Mouse (Mus musculus): ENCODE measurements around the gene Nsun7. TPM values are rescaled to one million over a fixed set of nuclear protein-coding genes. Genes with fewer than 3 reads are reported as not detected.
A peak's percentile ranks its signal among the peaks of the same experiment; 100 is the strongest.

Gene Nsun7
- polyA plus RNA-seq, 1 experiment from 2014 or later: 1.2 TPM

DNA sequence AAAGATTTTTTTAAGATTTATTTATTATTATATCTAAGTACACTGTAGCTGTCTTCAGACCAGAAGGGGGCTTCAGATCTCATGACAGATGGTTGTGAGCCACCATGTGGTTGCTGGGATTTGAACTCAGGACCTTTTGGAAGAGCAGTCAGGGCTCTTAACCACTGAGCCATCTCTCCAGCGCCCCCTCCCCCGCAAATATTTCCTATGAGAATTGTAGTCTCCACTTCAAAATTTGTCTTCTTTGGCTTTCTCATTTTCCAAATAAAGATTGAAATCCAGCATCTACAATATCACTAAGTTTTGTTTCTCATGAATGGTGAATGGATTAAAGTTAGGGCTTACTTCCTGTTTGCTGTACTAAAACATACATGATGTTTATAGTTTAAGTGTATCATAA, 2.8 kb downstream of the Nsun7 start:
- H3K4me1 ChIP-seq (replicated peaks; ENCODE audit: control insufficient read depth, insufficient read depth, low read length): no peaks in the 10 kb centered on the region
- no peak overlapping the region for H3K4me2 ChIP-seq (replicated peaks; ENCODE audit: low read depth, low read length)
- H3K36me3 ChIP-seq (ENCODE audit: control insufficient read depth, insufficient read depth, low read length): no peaks in the 10 kb centered on the region
- WGBS: 76% methylated on average over 2 of the region's 2 CpGs
- no peaks in the 10 kb centered on the region for H3K9me3 ChIP-seq (ENCODE audit: control insufficient read depth, low read length)
- no peaks in the 10 kb centered on the region; the same call in 1 of the 2 replicates for H3K27me3 ChIP-seq (ENCODE audit: control insufficient read depth, insufficient read depth, low read length)
- DNase-seq (ENCODE audit: low spot score): no peak
- no peak overlapping the region for H3K9ac ChIP-seq (ENCODE audit: low read depth, low read length)
- ATAC-seq (ENCODE audit: low FRiP score): no peak
- no peak overlapping the region for H3K4me3 ChIP-seq (ENCODE audit: low read depth, low read length)
- H3K27ac ChIP-seq (ENCODE audit: low read depth, low read length): no peak overlapping the region

DNA sequence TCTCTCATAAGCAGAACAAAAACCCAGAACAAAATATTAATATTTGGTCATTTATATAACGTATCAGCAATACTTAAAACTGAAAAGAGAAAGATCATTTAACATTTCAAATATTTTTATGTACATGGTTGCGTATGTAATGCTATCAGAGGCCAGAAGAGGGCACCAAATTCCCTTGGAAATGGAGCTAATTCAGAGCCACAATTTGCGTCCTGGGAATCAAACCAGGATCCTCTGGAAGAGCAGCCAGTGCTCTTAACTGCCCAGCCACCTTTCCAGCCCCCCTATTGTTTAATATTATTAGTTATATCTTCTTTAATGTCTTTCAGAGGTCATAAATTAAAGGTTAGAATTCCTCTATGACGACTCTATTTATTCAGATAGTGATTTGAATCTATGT, 3.7 kb downstream of the Nsun7 start:
- Histone ChIP-seq H3K27ac (ENCODE audit: low read depth, low read length) (no peak overlapping the region), H3K27me3 (ENCODE audit: control insufficient read depth, insufficient read depth, low read length) (no peaks in the 10 kb centered on the region; the same call in 1 of the 2 replicates), H3K9ac (ENCODE audit: low read depth, low read length) (no peak overlapping the region), H3K36me3 (ENCODE audit: control insufficient read depth, insufficient read depth, low read length) (no peaks in the 10 kb centered on the region), H3K4me1 (replicated peaks; ENCODE audit: control insufficient read depth, insufficient read depth, low read length) (no peaks in the 10 kb centered on the region), H3K9me3 (ENCODE audit: control insufficient read depth, low read length) (no peaks in the 10 kb centered on the region), H3K4me2 (replicated peaks; ENCODE audit: low read depth, low read length) (no peak overlapping the region), H3K4me3 (ENCODE audit: low read depth, low read length) (no peak overlapping the region)
- no peak for ATAC-seq (ENCODE audit: low FRiP score)
- 35% methylated on average over 4 of the region's 4 CpGs for WGBS
- peak; percentile 76 for DNase-seq (ENCODE audit: low spot score)

DNA sequence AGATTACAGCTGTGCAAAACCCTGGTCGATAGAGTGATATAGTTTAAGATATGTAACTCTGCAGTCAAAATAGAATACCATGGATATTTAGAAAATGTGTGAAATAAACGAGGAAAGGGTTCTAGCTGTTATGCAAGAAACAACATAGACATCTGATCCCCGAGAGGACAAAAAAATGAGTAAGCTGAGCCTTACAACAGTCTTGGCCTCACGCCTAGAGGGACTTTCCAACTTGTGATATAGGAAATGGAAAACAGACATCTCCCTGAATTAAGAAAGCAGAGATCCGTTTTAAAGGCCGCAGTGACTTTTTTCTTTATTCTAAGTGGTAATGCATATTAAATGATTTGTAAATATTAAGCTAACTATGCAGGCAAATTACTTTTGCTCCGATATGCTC, 9.9 kb downstream of the Nsun7 start:
- H3K9me3 ChIP-seq (ENCODE audit: control insufficient read depth, low read length): no peaks in the 10 kb centered on the region
- no peak overlapping the region for H3K9ac ChIP-seq (ENCODE audit: low read depth, low read length)
- H3K36me3 ChIP-seq (ENCODE audit: control insufficient read depth, insufficient read depth, low read length): no peaks in the 10 kb centered on the region
- no peaks in the 10 kb centered on the region for H3K27me3 ChIP-seq (ENCODE audit: control insufficient read depth, insufficient read depth, low read length)
- H3K4me3 ChIP-seq (ENCODE audit: low read depth, low read length): no peak overlapping the region
- H3K4me2 ChIP-seq (replicated peaks; ENCODE audit: low read depth, low read length): no peak overlapping the region
- ATAC-seq (ENCODE audit: low FRiP score): no peak
- H3K27ac ChIP-seq (ENCODE audit: low read depth, low read length): no peak overlapping the region
- DNase-seq (ENCODE audit: low spot score): no peak
- 87% methylated on average over 7 of the region's 7 CpGs for WGBS
- H3K4me1 ChIP-seq (replicated peaks; ENCODE audit: control insufficient read depth, insufficient read depth, low read length): no peaks in the 10 kb centered on the region

DNA sequence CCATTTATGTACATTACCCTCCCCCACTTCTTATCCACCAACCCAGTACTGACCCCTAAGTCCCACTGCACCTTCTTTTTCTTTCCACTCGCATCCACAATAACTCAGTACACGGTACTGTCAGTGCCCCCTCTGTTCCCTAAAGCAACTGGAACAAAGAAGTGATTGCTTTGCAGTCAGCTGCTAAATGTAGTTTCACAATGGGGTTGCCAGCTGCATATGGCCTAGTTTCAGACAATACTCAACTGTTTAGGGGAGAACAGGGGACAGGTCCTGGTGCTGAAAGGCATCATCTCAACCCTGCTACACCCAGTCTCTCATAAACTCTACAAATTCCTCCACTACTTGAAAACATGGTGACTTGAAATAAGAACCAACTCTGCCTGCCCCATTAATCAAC, 11.4 kb downstream of the Nsun7 start:
- Histone ChIP-seq H3K4me2 (replicated peaks; ENCODE audit: low read depth, low read length) (no peak overlapping the region), H3K4me3 (ENCODE audit: low read depth, low read length) (no peak overlapping the region), H3K4me1 (replicated peaks; ENCODE audit: control insufficient read depth, insufficient read depth, low read length) (no peaks in the 10 kb centered on the region), H3K27me3 (ENCODE audit: control insufficient read depth, insufficient read depth, low read length) (no peaks in the 10 kb centered on the region), H3K27ac (ENCODE audit: low read depth, low read length) (no peak overlapping the region), H3K9ac (ENCODE audit: low read depth, low read length) (no peak overlapping the region), H3K9me3 (ENCODE audit: control insufficient read depth, low read length) (no peaks in the 10 kb centered on the region), H3K36me3 (ENCODE audit: control insufficient read depth, insufficient read depth, low read length) (no peaks in the 10 kb centered on the region)
- DNase-seq (ENCODE audit: low spot score) (no peak), ATAC-seq (ENCODE audit: low FRiP score) (no peak)
- 46% methylated on average over 2 of the region's 2 CpGs for WGBS

DNA sequence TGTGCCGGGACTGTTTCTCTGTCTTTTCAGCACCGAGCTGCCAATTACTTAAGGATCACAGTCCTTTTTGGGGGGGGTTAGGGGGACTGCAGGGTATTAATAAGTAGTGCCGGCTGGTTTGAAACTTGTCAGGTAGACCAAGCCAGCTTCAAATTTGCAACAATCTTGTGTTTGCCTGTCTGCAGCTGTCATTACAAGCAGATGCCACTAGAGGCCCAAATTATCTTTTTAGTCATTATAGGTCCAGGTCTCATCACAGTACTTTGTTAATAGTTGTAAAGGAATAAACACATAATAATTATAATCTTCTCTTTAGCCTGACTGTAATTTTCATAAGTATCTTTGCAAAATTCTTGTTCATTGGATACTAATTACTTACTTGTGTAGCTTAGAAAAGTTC, 14.7 kb downstream of the Nsun7 start:
- Histone ChIP-seq H3K9ac (ENCODE audit: low read depth, low read length) (no peak overlapping the region), H3K9me3 (ENCODE audit: control insufficient read depth, low read length) (no peaks in the 10 kb centered on the region), H3K27me3 (ENCODE audit: control insufficient read depth, insufficient read depth, low read length) (no peaks in the 10 kb centered on the region), H3K4me2 (replicated peaks; ENCODE audit: low read depth, low read length) (no peak overlapping the region), H3K27ac (ENCODE audit: low read depth, low read length) (no peak overlapping the region), H3K4me1 (replicated peaks; ENCODE audit: control insufficient read depth, insufficient read depth, low read length) (no peaks in the 10 kb centered on the region), H3K4me3 (ENCODE audit: low read depth, low read length) (no peak overlapping the region), H3K36me3 (ENCODE audit: control insufficient read depth, insufficient read depth, low read length) (no peaks in the 10 kb centered on the region)
- DNase-seq (ENCODE audit: low spot score) (no peak), ATAC-seq (ENCODE audit: low FRiP score) (no peak)
- 76% methylated on average over 3 of the region's 3 CpGs for WGBS

DNA sequence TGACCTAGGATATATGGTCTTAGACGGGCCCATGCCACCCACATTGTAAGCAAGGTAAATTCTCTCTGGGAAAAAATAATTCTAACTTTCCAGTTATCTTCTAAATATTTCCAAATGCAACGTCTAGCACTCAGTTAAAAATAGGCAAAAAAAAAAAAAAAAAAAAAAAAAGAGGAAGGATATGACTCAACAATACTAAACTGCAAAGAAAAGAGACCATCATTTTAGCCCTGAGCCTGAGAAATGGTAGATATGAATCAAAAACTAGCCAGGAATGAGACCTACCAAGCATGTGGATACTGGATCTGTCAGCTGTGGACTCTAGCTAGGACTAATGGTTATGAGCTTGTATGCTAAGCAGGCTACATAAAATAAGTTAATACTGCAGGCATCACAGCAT, 20.0 kb downstream of the Nsun7 start:
- no peak overlapping the region for H3K27ac ChIP-seq (ENCODE audit: low read depth, low read length)
- no peaks in the 10 kb centered on the region for H3K27me3 ChIP-seq (ENCODE audit: control insufficient read depth, insufficient read depth, low read length)
- ATAC-seq (ENCODE audit: low FRiP score): no peak
- no peaks in the 10 kb centered on the region for H3K36me3 ChIP-seq (ENCODE audit: control insufficient read depth, insufficient read depth, low read length)
- no peak overlapping the region for H3K9ac ChIP-seq (ENCODE audit: low read depth, low read length)
- WGBS: 86% methylated on average over 2 of the region's 2 CpGs
- no peaks in the 10 kb centered on the region for H3K9me3 ChIP-seq (ENCODE audit: control insufficient read depth, low read length)
- H3K4me1 ChIP-seq (replicated peaks; ENCODE audit: control insufficient read depth, insufficient read depth, low read length): no peaks in the 10 kb centered on the region
- no peak overlapping the region for H3K4me2 ChIP-seq (replicated peaks; ENCODE audit: low read depth, low read length)
- no peak overlapping the region for H3K4me3 ChIP-seq (ENCODE audit: low read depth, low read length)
- no peak for DNase-seq (ENCODE audit: low spot score)

DNA sequence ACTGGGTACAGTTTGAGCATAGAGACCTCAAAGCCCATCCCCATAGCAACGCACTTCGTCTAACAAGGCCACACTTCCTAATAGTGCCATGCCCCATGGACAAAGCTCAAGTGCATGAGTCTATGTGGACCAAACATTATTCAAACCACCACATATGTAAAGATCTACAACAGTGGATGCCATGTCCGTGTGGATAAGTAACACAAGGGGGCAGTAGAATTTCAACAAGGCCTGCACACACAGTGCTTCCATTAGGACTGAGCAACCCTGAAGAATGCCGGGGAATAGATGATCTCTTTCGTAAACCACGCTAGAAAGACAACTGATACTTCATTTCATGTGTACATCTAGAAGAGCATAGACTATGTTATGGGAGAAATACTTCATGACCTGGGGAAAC, 21.0 kb downstream of the Nsun7 start:
- H3K27me3 ChIP-seq (ENCODE audit: control insufficient read depth, insufficient read depth, low read length): no peaks in the 10 kb centered on the region
- no peak overlapping the region for H3K4me2 ChIP-seq (replicated peaks; ENCODE audit: low read depth, low read length)
- no peaks in the 10 kb centered on the region for H3K9me3 ChIP-seq (ENCODE audit: control insufficient read depth, low read length)
- no peaks in the 10 kb centered on the region for H3K4me1 ChIP-seq (replicated peaks; ENCODE audit: control insufficient read depth, insufficient read depth, low read length)
- H3K36me3 ChIP-seq (ENCODE audit: control insufficient read depth, insufficient read depth, low read length): no peaks in the 10 kb centered on the region
- no peak for DNase-seq (ENCODE audit: low spot score)
- H3K9ac ChIP-seq (ENCODE audit: low read depth, low read length): no peak overlapping the region
- WGBS: 75% methylated on average over 6 of the region's 6 CpGs
- H3K27ac ChIP-seq (ENCODE audit: low read depth, low read length): no peak overlapping the region
- no peak overlapping the region for H3K4me3 ChIP-seq (ENCODE audit: low read depth, low read length)
- ATAC-seq (ENCODE audit: low FRiP score): no peak

DNA sequence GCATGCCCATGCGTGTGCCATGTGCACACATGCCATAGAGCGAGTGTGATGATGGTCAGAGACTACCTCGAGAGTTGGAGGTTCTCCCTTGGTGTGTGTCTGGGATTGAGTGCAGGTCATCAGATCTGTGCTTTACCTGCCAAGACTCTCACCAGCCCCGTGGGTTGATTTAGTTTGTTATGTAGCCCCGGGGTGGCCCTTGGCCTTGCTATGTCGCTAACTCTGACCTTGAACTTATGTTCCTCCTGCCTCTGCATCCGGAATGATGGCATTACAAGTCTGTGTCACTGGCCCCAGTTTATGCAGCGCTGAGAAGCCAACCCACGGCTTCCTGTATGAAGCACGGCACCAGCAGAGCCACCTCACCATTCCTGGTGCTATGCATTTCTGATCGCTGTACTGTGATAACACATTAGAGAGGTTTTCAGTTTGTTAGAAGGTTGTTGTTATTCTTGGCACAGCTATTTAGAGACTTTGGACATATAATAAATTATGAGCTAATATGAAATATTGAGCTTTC, 34.5 kb downstream of the Nsun7 start:
- H3K4me1 ChIP-seq (replicated peaks; ENCODE audit: control insufficient read depth, insufficient read depth, low read length): no peaks in the 10 kb centered on the region
- no peak overlapping the region for H3K9ac ChIP-seq (ENCODE audit: low read depth, low read length)
- WGBS: 91% methylated on average over 11 of the region's 11 CpGs
- no peaks in the 10 kb centered on the region for H3K9me3 ChIP-seq (ENCODE audit: control insufficient read depth, low read length)
- no peaks in the 10 kb centered on the region for H3K36me3 ChIP-seq (ENCODE audit: control insufficient read depth, insufficient read depth, low read length)
- no peak for ATAC-seq (ENCODE audit: low FRiP score)
- no peak overlapping the region for H3K27ac ChIP-seq (ENCODE audit: low read depth, low read length)
- no peaks in the 10 kb centered on the region for H3K27me3 ChIP-seq (ENCODE audit: control insufficient read depth, insufficient read depth, low read length)
- no peak overlapping the region for H3K4me3 ChIP-seq (ENCODE audit: low read depth, low read length)
- H3K4me2 ChIP-seq (replicated peaks; ENCODE audit: low read depth, low read length): no peak overlapping the region
- no peak for DNase-seq (ENCODE audit: low spot score)

DNA sequence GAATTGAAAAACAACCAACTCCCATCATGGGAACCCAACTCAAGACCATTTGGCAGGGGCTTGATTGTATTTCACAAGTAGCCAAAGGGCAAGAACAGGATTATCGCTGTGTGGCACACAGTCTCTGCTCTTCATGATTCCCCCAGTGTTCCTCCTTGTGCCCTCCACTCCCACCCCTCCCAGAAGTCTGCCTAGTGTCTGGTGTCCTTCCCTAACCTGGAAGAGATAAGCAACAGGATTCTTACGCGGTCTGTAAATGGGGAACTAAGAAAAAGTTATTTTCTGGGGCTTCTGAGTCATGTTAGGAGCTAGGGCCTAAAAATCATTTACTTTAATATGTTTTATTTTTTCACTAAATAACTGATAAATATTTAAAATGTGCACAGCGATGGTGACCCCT, 35.3 kb downstream of the Nsun7 start:
- DNase-seq (ENCODE audit: low spot score) (no peak), ATAC-seq (ENCODE audit: low FRiP score) (no peak)
- Histone ChIP-seq H3K4me3 (ENCODE audit: low read depth, low read length) (no peak overlapping the region), H3K36me3 (ENCODE audit: control insufficient read depth, insufficient read depth, low read length) (no peaks in the 10 kb centered on the region), H3K4me1 (replicated peaks; ENCODE audit: control insufficient read depth, insufficient read depth, low read length) (no peaks in the 10 kb centered on the region), H3K4me2 (replicated peaks; ENCODE audit: low read depth, low read length) (no peak overlapping the region), H3K9me3 (ENCODE audit: control insufficient read depth, low read length) (no peaks in the 10 kb centered on the region), H3K27me3 (ENCODE audit: control insufficient read depth, insufficient read depth, low read length) (no peaks in the 10 kb centered on the region), H3K9ac (ENCODE audit: low read depth, low read length) (no peak overlapping the region), H3K27ac (ENCODE audit: low read depth, low read length) (no peak overlapping the region)
- WGBS: 94% methylated on average over 4 of the region's 4 CpGs
